Mouse (Mus musculus): Measurements from ENCODE around the gene Nnat.

- no peak for TF ChIP-seq CTCF (IDR thresholded peaks at IDR 0.05)
- TF ChIP-seq EP300 (IDR thresholded peaks at IDR 0.05; ENCODE audit: insufficient read depth, low read depth, low read length): no peak
Measured at GRCm38 (mm10) chr2:157568881-157569280, 9.0 kb downstream of the Nnat start.
